ENCODE assay signal across 8 mouse cellular contexts in the genomic region with DNA sequence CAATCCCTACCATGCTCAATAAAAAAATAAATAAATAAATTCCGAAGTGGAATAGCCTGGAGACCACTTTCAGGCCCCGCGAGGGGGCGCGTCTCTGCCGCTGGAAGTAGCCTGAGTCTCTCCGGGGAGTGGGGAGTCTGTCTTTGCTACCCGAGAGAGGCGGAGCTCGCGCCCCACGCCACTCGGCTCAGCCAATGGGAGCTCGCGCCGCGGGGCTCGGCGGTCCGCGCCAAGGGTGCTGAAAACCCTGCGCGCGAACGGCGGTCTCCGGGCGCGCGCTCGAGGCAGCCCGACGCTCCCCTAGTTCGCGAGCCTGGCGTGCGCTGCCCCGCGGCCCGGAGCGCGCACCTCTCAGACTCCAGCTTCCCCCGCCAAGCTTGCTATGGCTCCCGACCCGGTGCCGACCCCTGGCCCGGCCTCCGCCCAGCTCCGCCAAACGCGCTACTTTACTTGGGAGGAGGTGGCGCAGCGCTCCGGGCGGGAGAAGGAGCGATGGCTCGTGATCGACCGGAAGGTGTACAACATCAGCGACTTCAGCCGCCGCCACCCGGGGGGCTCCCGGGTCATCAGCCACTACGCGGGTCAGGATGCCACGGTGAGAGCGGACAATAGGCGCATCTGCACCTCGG. TPM values are rescaled to one million over a fixed set of nuclear protein-coding genes. Genes with fewer than 3 reads are reported as not detected.
DNase-seq lines count a peak whose midpoint lies in the region; ATAC-seq and TF ChIP-seq lines count a peak whose summit lies in the region.

A gene (plus strand): TSS at position 219 of the 629 bp plus-strand sequence.

- peak; percentile 96 for DNase-seq in G1E (ENCODE audit: low spot score)
- DNase-seq in cerebellum, adult 18-20 months, result peak; percentile 95
- peak; percentile 99 for DNase-seq in forebrain, postnatal 0 days
- peak; percentile 96 for DNase-seq in heart, postnatal 4 days
- peak; percentile 92 to 93 for DNase-seq in layer of hippocampus, adult 8-10 months (ENCODE audit: low spot score in 2 of 2)
- peak; percentile 75 for DNase-seq in ovary, postnatal 10 days (ENCODE audit: low spot score)
- peak; percentile 89 to 90 for DNase-seq in thymus, postnatal 10 days (ENCODE audit: low spot score in 2 of 2)

- peak within 1 kb of the TSS; percentile 94 for H3K27ac ChIP-seq in forebrain, postnatal 0 days (ENCODE audit: low read depth, low read length)
- H3K27ac ChIP-seq in lung, embryonic 15.5 days, result peak within 1 kb of the TSS; percentile 89

- H3K9me3 ChIP-seq in G1E (replicated peaks), result peaks cover 6% of the 10 kb centered on the region
- no peaks in the 10 kb centered on the region for H3K9me3 ChIP-seq in forebrain, postnatal 0 days (ENCODE audit: low read length)
- H3K9me3 ChIP-seq in lung, embryonic 15.5 days, result no peaks in the 10 kb centered on the region

- no peaks in the 10 kb centered on the region for H3K27me3 ChIP-seq in G1E (ENCODE audit: insufficient read depth, low read length)
- no peaks in the 10 kb centered on the region for H3K27me3 ChIP-seq in forebrain, postnatal 0 days (ENCODE audit: insufficient read depth, low read length)
- no peaks in the 10 kb centered on the region for H3K27me3 ChIP-seq in lung, embryonic 15.5 days

- peaks cover 58% of the 10 kb centered on the region for H3K4me1 ChIP-seq in G1E (ENCODE audit: insufficient read depth, low read depth, low read length)
- H3K4me1 ChIP-seq in forebrain, postnatal 0 days (ENCODE audit: insufficient read depth), result peaks cover 10% of the 10 kb centered on the region; the same call in 1 of the 2 replicates
- peaks cover 19% of the 10 kb centered on the region for H3K4me1 ChIP-seq in lung, embryonic 15.5 days

- H3K4me2 ChIP-seq in forebrain, postnatal 0 days (ENCODE audit: low read depth), result peak within 1 kb of the TSS; percentile 81
- H3K4me2 ChIP-seq in lung, embryonic 15.5 days, result peak within 1 kb of the TSS; percentile 84

- TF ChIP-seq CTCF in G1E (IDR thresholded peaks at IDR 0.05; ENCODE audit: low read depth, low read length), result 0 out of 2 replicates have a peak, but pooled peaks have one; percentile 9
- TF ChIP-seq CTCF in forebrain, postnatal 0 days (IDR thresholded peaks at IDR 0.05; ENCODE audit: low read depth), result peak; percentile 72

- peaks cover 44% of the 10 kb centered on the region for H3K36me3 ChIP-seq in G1E (replicated peaks)
- H3K36me3 ChIP-seq in forebrain, postnatal 0 days (ENCODE audit: insufficient read depth), result peaks cover 22% of the 10 kb centered on the region
- peaks cover 27% of the 10 kb centered on the region for H3K36me3 ChIP-seq in lung, embryonic 15.5 days

- H3K4me3 ChIP-seq in G1E (ENCODE audit: low read depth, low read length), result peak within 1 kb of the TSS; percentile 98
- peak within 1 kb of the TSS; percentile 90 for H3K4me3 ChIP-seq in forebrain, postnatal 0 days (ENCODE audit: low read depth, low read length)
- peak within 1 kb of the TSS; percentile 98 for H3K4me3 ChIP-seq in lung, embryonic 15.5 days

- peak within 1 kb of the TSS; percentile 95 for H3K9ac ChIP-seq in forebrain, postnatal 0 days
- peak within 1 kb of the TSS; percentile 88 for H3K9ac ChIP-seq in lung, embryonic 15.5 days

- peak; percentile 83 for ATAC-seq in G1E (ENCODE audit: extremely low read depth, insufficient number of reproducible peaks, low FRiP score, poor library complexity, severe bottlenecking)
- peak; percentile 96 for ATAC-seq in forebrain, postnatal 0 days
- peak; percentile 96 for ATAC-seq in lung, embryonic 15.5 days (ENCODE audit: borderline replicate concordance, extremely low read depth, low FRiP score, low TSS enrichment)

- WGBS in forebrain, postnatal 0 days, result 2% methylated on average over 67 of the region's 70 CpGs
- under 1% methylated on average over 60 of the region's 70 CpGs for WGBS in lung, embryonic 15.5 days

RNA-seq across cellular contexts. Expression of the gene that starts here (rescaled TPM):
- total RNA-seq in G1E (2014; fragmentation: Nextera tagmentation) (366 and 403 TPM in 2 replicates), G1E (2017) (143 and 145 TPM in 2 replicates)
- polyA plus RNA-seq in G1E (2012), result 298 and 307 TPM in 2 replicates
- total RNA-seq in forebrain, postnatal 0 days (2014; rRNA removed), result 142 and 176 TPM in 2 replicates
- polyA plus RNA-seq in forebrain, postnatal 0 days (2015; fragmentation: Nextera tagmentation; extraction: Ambion mirVana), result 113 and 153 TPM in 2 replicates
- 10 to 100 TPM; 52.4 to 54.5 TPM for total RNA-seq in heart, postnatal 4 days (2021)
- total RNA-seq in layer of hippocampus, adult 8-10 months (2022), result 100 to 1,000 TPM; 188 to 213 (median 199) TPM
- polyA plus RNA-seq in lung, embryonic 15.5 days (2015; fragmentation: Nextera tagmentation; extraction: Ambion mirVana), result 101 and 106 TPM in 2 replicates

Comparison
In these comparisons a context has a peak if more than half of its experiments do, and no peak if none do; other contexts are left out.
1. Peak in every context shown above with its lines: DNase-seq, ATAC-seq, H3K4me3 ChIP-seq and H3K27ac ChIP-seq.